Mouse (Mus musculus): ENCODE measurements around the gene Pde8a.

- TF ChIP-seq CTCF (conservative IDR thresholded peaks at IDR 0.05; ENCODE audit: low read length) (no peak), POU5F1 (IDR thresholded peaks at IDR 0.05; ENCODE audit: borderline replicate concordance, low read length) (no peak), NANOG (IDR thresholded peaks at IDR 0.05; ENCODE audit: borderline replicate concordance, low read length) (no peak)
Observed at GRCm38 (mm10) chr7:81379363-81379762, 166.0 kb downstream of the Pde8a start.
